Mouse (Mus musculus) intestine, postnatal 0 days (tissue): ENCODE measurements around the gene Stx1a. TPM values are rescaled to one million over a fixed set of nuclear protein-coding genes. Genes with fewer than 3 reads are reported as not detected.

Experiments
- ATAC-seq: fragments of 200-750 bp; cut with Nextera tagmentation; 2 replicates; pipeline ENCODE4 v1.8.0; 2017; ENCODE audit warnings: mild to moderate bottlenecking, moderate TSS enrichment, moderate library complexity
- H3K27ac ChIP-seq: fragments of 300-500 bp; sonication (generic); 2 replicates; pipeline ENCODE4 v1.5.1; 2014; ENCODE audit warnings: mild to moderate bottlenecking, low read depth, low read length, moderate library complexity
- H3K27me3 ChIP-seq: fragments of 300-500 bp; sonication (generic); replicated peaks from 2 replicates; pipeline ENCODE4 v1.6.1; 2014; ENCODE audit warnings: low read length, mixed read lengths; ENCODE audit not compliant: control insufficient read depth, insufficient read depth
- H3K36me3 ChIP-seq: fragments of 300-500 bp; sonication (generic); 2 replicates; pipeline ENCODE4 v1.6.1; 2014; ENCODE audit warnings: mild to moderate bottlenecking, moderate library complexity; ENCODE audit not compliant: control insufficient read depth, insufficient read depth
- H3K4me1 ChIP-seq: fragments of 300-500 bp; sonication (generic); replicated peaks from 2 replicates; pipeline ENCODE4 v1.6.1; 2014; ENCODE audit warnings: antibody characterized with exemption, low read length, mixed read lengths; ENCODE audit not compliant: control insufficient read depth, insufficient read depth
- H3K4me2 ChIP-seq: fragments of 300-500 bp; sonication (generic); replicated peaks from 2 replicates; pipeline ENCODE4 v1.6.1; 2014; ENCODE audit warnings: low read depth, mild to moderate bottlenecking, moderate library complexity
- H3K4me3 ChIP-seq: fragments of 300-500 bp; sonication (generic); 2 replicates; pipeline ENCODE4 v1.5.1; 2014; ENCODE audit warnings: low read depth, low read length
- H3K9ac ChIP-seq: fragments of 300-500 bp; sonication (generic); 2 replicates; pipeline ENCODE4 v1.6.1; 2014; ENCODE audit warnings: mild to moderate bottlenecking, low read depth, low read length
- H3K9me3 ChIP-seq: fragments of 300-500 bp; sonication (generic); 2 replicates; pipeline ENCODE4 v1.6.1; 2016; ENCODE audit warnings: mixed run types; ENCODE audit not compliant: control insufficient read depth
- CTCF ChIP-seq: sonication (generic); IDR thresholded peaks from 2 replicates; pipeline ENCODE4 v1.5.1; 2016; ENCODE audit warnings: low read depth, mild to moderate bottlenecking, control low read depth, antibody characterized with exemption, moderate library complexity
- WGBS: fragments of 180-500 bp; shearing (Covaris S2); extraction: QIAGEN DNeasy Blood & Tissue Kit; methylation state at CpG from one replicate; pipeline ENCODE4 v1.1.7; 2014; 5-methylcytosine and 5-hydroxymethylcytosine counted together
- polyA plus RNA-seq: library from polyadenylated mRNA; unstranded; fragments of >200 nt; fragmentation: Nextera tagmentation; extraction: Ambion mirVana; gene quantifications from 2 replicates; pipeline ENCODE4 v1.2.1, GENCODE M21; 2015

Stx1a gene
- polyA plus RNA-seq, 1 experiment from 2014 or later, result 5.6 TPM

DNA sequence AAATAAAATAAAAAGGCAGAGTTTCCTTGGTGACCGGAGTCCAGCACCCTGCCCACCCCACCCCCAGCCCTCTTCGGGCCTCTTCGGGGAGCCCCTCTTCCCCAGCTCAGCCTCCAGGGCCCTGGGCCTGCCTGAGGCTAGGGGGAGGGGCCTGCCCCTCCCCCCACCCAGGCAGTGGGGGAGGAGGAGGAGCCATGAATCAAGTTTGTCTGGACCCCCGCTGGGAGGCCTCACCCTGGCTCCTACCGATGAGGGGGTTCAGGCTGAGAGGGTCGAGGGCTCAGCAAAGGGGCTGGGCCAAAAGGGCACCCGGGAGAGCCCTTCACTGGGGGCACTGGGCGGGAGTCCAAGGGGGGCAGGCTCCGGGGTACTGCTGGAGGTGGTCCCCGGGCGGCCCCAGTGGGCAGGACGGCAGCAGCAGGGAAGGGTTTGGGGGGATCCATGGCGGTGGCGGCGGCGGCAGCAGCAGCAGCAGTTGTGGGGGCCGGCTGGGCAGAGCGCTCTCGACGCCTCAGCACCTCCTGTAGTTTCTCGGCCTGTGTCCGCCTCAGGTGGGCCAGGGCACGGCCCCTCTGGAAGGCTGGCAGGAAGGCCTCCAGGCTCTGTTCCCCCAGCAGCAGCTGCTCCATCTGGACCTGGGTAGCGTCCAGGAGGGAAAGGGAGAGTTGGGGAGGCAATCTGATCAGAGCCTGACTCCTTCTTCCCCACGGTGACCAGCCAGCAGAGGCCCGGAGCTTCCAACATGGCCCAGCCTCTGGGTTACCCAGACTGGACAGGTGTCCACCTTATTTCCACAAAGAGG is 50.3 kb downstream of the Stx1a start:
- no peak for ATAC-seq
- Histone ChIP-seq H3K4me3 (no peak overlapping the region), H3K27ac (no peak overlapping the region), H3K9ac (no peak overlapping the region), H3K9me3 (no peaks in the 10 kb centered on the region), H3K27me3 (no peaks in the 10 kb centered on the region), H3K4me2 (no peak overlapping the region), H3K4me1 (no peaks in the 10 kb centered on the region), H3K36me3 (no peaks in the 10 kb centered on the region)
- 46% methylated on average over 25 of the region's 26 CpGs for WGBS
- no peak for TF ChIP-seq CTCF

DNA sequence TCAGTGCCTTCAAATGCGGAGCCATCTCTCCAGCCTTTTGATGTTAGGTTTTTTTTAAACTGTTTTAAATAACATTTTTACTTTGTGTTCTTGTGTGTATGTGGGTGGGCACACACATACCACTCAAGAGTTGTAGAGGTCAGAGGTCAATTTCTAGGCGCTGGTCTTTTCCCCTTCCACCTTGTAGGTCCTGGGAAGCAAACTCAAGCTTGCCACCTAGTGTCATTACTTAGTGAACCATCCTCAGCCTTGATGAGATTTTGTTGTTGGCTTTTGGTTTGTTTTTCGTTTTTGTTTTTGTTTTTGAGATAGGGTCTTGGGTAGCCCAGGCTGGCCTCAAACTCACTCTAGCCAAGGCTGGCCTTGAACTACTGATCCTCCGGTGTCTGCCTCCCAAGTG is 52.4 kb downstream of the Stx1a start:
- peak; percentile 49 for TF ChIP-seq CTCF
- H3K27me3 ChIP-seq, result no peaks in the 10 kb centered on the region
- no peaks in the 10 kb centered on the region for H3K9me3 ChIP-seq
- no peak overlapping the region for H3K27ac ChIP-seq
- no peak overlapping the region for H3K9ac ChIP-seq
- H3K4me1 ChIP-seq, result no peaks in the 10 kb centered on the region
- WGBS, result 67% methylated on average over 4 of the region's 4 CpGs
- no peak for ATAC-seq
- H3K4me3 ChIP-seq, result no peak overlapping the region
- no peak overlapping the region for H3K4me2 ChIP-seq
- no peaks in the 10 kb centered on the region for H3K36me3 ChIP-seq

DNA sequence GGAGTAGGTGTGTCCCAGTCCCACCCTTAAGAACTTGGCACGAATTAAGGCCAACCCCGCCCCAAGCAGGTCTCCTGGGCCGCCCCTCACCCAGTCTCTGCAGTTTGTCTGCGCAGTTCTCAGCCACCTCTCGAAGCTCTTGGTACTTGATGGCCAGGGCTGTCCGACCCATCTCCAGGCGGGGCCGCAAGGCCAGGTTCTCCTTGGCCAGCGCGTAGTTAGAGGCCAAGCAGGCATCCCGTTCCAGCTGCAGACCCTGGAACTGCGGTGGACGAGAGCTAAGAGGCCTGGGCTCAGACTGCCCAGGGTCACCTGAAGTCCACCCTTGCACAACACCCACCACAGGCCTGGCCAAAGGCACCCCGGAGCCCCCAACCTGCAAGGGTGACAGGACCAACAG is 53.1 kb downstream of the Stx1a start:
- Histone ChIP-seq H3K4me1 (no peaks in the 10 kb centered on the region), H3K9ac (no peak overlapping the region), H3K36me3 (no peaks in the 10 kb centered on the region), H3K9me3 (no peaks in the 10 kb centered on the region), H3K27ac (no peak overlapping the region), H3K4me2 (no peak overlapping the region; the same call in 1 of the 2 replicates), H3K27me3 (no peaks in the 10 kb centered on the region), H3K4me3 (no peak overlapping the region)
- no peak for TF ChIP-seq CTCF
- ATAC-seq, result no peak
- WGBS, result 74% methylated on average over 14 of the region's 14 CpGs

DNA sequence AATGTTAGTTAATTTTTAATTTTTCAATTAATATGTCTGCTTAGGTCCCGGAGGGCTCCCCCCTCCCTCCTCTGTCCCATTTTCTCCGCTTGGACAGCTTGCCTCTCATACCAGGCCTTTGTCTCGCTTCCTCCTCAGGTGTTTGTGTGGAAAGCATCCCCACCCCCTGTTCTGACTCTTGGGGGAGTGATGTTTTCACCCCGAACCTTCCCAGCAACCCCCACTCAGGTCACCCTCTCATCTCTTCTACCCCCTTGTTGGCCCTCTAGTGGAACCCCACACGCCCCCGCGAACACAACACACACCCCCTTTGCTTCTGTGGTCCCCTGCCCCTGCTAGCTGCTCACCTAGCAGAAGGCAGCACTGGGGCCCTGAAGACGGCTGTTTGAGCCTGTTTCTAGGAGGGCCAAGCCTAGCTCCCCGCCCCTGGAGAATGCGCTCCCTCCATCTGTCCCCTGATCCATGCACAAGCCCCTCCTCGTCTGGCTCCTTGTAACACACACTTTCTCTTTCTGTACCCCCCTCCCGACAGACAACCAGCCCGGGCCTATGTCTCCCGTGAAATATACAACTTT is 53.7 kb downstream of the Stx1a start:
- Histone ChIP-seq H3K4me3 (peak overlapping the region; percentile 79), H3K27me3 (no peaks in the 10 kb centered on the region), H3K4me1 (no peaks in the 10 kb centered on the region), H3K9ac (peak overlapping the region; percentile 85; the same call in 1 of the 2 replicates), H3K4me2 (peak overlapping the region; percentile 98), H3K27ac (no peak overlapping the region), H3K36me3 (no peaks in the 10 kb centered on the region), H3K9me3 (no peaks in the 10 kb centered on the region)
- TF ChIP-seq CTCF, result no peak
- ATAC-seq, result no peak
- WGBS, result 27% methylated on average over 14 of the region's 14 CpGs

DNA sequence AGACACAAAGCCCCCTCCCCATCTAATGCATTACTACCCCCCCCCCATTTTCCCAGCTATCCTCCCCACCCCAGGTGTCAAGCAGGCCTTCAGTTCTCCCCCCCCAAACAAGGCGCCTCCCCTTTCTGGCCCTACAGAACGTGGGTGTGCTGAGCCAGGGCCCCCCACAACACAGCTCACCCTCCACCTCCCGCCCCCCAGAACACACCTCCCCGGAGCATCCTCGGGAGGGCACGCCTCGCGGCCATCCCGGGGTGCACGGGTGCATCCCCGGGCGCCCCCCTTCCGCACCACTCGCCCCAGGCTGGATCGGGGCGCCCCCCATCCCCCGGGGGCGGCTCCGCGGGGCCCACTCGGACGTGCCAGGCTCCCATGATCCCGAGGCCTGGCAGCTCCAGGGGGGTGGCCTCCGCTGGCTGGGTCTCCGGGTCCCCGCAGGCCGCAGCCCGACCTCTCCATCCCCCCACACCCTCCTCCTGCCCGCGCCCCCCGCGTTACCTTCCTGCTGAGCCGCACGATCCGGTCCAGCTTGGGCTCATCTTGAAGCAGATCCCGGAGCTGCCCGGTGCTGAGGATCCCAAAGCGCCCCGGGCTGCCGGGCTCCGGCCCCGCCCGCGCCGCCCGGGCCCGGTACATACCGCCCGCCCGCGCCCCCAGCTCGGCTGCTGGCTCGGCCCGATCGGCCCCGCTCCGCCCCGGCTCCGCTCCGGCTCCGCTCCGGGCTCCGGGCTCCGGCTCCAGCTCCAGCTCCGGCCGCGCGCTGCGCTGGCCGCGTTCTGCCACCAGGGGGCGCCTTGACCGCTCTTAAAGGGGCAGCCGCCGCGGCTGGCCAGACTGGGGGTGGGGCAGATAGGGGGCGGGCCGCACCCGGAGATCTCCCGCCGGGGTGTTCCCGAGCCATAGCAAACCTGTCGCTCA is 54.5 kb downstream of the Stx1a start, which contains the start of gene Vps37d:
Vps37d (minus strand) TSS at position 703 of the 918 bp plus-strand sequence.
- Histone ChIP-seq H3K4me1 (no peaks in the 10 kb centered on the region), H3K9ac (peak within 1 kb of the TSS; percentile 85), H3K4me2 (peak within 1 kb of the TSS; percentile 98), H3K27me3 (no peaks in the 10 kb centered on the region), H3K36me3 (no peaks in the 10 kb centered on the region), H3K27ac (peak within 1 kb of the TSS; percentile 54; the same call in 1 of the 2 replicates), H3K9me3 (no peaks in the 10 kb centered on the region), H3K4me3 (peak within 1 kb of the TSS; percentile 79)
- peak; percentile 82 for ATAC-seq
- WGBS, result 1% methylated on average over 67 of the region's 83 CpGs
- TF ChIP-seq CTCF, result peak; percentile 86

DNA sequence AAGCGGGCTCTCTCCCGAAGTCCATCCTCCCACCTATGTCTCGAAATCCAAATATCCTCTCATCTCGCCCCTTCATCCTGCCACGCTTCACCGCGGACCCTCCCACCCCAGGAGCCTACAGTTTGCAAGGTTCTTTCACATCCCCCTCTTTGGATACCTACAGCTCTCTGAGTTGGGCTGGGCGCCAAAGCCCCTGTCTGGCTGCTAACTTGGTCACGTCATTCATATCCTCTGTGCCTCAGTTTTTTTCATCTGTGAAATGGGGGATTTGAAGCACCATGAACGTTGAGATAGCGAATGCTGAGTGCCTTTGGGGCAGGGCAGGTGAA is 55.2 kb downstream of the Stx1a start:
- ATAC-seq, result peak; percentile 14; the same call in 1 of the 2 replicates

More for the DNA sequence above, 55.2 kb downstream of the Stx1a start:
- Histone ChIP-seq H3K4me3 (peak overlapping the region; percentile 79), H3K36me3 (no peaks in the 10 kb centered on the region), H3K9me3 (no peaks in the 10 kb centered on the region), H3K27ac (no peak overlapping the region), H3K4me1 (no peaks in the 10 kb centered on the region), H3K9ac (peak overlapping the region; percentile 85; the same call in 1 of the 2 replicates), H3K4me2 (peak overlapping the region; percentile 98), H3K27me3 (no peaks in the 10 kb centered on the region)
- WGBS, result 2% methylated on average over 11 of the region's 11 CpGs
- no peak for TF ChIP-seq CTCF
